Mouse (Mus musculus): ENCODE measurements around the gene Tacc3. TPM values are rescaled to one million over a fixed set of nuclear protein-coding genes. Genes with fewer than 3 reads are reported as not detected.

Tacc3 gene
- polyA plus RNA-seq (2014; fragmentation: Nextera tagmentation; extraction: Ambion mirVana), result 171 and 186 TPM in 2 replicates

DNA sequence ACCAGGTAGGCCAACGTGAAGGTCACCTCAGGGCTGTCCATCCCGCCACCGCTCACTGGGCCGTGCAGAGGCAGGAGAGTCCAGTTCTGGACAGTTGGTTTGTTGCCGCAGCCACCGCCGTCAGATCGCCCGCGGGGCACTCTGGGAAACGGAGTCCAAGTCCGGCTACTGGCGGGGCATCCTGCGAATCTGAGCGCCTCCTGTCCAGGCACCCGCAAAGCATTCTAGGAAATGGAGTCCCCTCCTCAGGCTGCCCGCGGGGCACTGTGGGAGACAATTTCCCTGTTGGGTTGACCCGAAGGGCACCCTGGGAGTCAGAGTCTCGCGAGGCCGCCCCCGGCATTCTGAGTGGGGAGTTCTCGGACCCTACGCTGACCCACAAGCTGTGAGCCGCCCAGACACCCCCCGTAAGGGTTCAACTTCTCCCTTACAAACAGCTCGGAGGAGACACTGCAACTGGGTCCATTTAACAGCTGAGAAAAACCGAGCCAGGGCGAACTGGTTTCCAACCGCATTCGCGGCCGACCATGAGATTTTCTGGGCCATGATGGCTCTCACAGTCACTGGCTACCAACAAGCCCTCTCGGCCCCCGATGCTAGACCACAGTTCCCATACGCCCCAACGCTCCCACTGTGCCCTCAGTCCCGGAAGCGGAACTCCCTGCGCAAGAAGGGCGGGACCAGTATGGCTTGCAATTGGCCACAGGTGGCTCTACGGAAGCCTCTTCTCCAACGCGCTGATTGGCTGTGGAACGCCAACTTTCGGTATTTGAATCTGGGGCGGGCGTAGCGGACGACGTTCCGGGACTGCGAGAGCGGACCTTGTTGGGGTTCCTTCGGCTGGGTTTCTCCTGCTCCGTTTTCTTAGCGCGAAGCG lies at the start of gene Tacc3, which contains the start of gene Tmem129:
TSS of gene Tacc3 (plus strand) at position 342 of the 877 bp plus-strand sequence.
TSS of gene Tmem129 (minus strand) at position 630 of the 877 bp plus-strand sequence.
- peak within 1 kb of the TSS; percentile 82 for H3K9ac ChIP-seq (ENCODE audit: low read depth, low read length)
- peaks cover 18% of the 10 kb centered on the region for H3K4me1 ChIP-seq (ENCODE audit: control insufficient read depth, insufficient read depth, low read length)
- peak within 1 kb of the TSS; percentile 95 for H3K27ac ChIP-seq (ENCODE audit: low read depth, low read length)
- peak; percentile 96 for ATAC-seq (replicated peaks; ENCODE audit: insufficient number of reproducible peaks, low FRiP score, low TSS enrichment)
- H3K4me2 ChIP-seq, result peak within 1 kb of the TSS; percentile 67
- WGBS (ENCODE audit: insufficient replicate concordance), result under 1% methylated on average over 60 of the region's 60 CpGs
- peak within 1 kb of the TSS; percentile 54 for H3K4me3 ChIP-seq (ENCODE audit: low read depth, low read length)
- no peaks in the 10 kb centered on the region for H3K9me3 ChIP-seq (replicated peaks; ENCODE audit: control insufficient read depth, low read length)
- no peaks in the 10 kb centered on the region for H3K27me3 ChIP-seq (ENCODE audit: control insufficient read depth, insufficient read depth, low read length)
- H3K36me3 ChIP-seq (ENCODE audit: control insufficient read depth, insufficient read depth, low read length), result peaks cover 15% of the 10 kb centered on the region

DNA sequence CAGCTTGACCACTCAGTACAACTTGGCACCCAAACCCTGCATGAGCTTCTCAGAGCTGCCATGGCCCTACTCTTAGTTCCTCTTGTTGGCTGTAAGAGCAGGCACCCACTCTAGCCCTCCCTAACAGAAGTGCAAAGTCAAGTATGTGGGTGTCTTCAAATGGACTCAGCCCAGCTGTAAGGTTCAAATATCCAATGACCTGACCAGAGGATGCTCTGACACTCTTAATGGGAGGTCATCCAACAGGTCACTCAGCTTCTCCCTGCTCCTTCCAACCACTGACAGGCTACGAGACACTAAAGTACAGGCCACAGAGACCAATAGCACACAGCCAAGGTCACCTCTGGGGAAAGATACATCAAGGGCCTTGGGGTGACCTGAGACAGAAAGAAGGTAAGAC lies 48.7 kb upstream of the Tacc3 start:
- H3K4me1 ChIP-seq (ENCODE audit: control insufficient read depth, insufficient read depth, low read length), result no peaks in the 10 kb centered on the region
- no peaks in the 10 kb centered on the region for H3K27me3 ChIP-seq (ENCODE audit: control insufficient read depth, insufficient read depth, low read length)
- no peak for ATAC-seq (replicated peaks; ENCODE audit: insufficient number of reproducible peaks, low FRiP score, low TSS enrichment)
- H3K4me2 ChIP-seq, result no peak overlapping the region
- no peak overlapping the region for H3K27ac ChIP-seq (ENCODE audit: low read depth, low read length)
- 86% methylated on average over 1 of the region's 1 CpGs for WGBS (ENCODE audit: insufficient replicate concordance)
- H3K4me3 ChIP-seq (ENCODE audit: low read depth, low read length), result no peak overlapping the region
- no peaks in the 10 kb centered on the region for H3K9me3 ChIP-seq (replicated peaks; ENCODE audit: control insufficient read depth, low read length)
- peaks cover 28% of the 10 kb centered on the region for H3K36me3 ChIP-seq (ENCODE audit: control insufficient read depth, insufficient read depth, low read length)
- H3K9ac ChIP-seq (ENCODE audit: low read depth, low read length), result no peak overlapping the region

DNA sequence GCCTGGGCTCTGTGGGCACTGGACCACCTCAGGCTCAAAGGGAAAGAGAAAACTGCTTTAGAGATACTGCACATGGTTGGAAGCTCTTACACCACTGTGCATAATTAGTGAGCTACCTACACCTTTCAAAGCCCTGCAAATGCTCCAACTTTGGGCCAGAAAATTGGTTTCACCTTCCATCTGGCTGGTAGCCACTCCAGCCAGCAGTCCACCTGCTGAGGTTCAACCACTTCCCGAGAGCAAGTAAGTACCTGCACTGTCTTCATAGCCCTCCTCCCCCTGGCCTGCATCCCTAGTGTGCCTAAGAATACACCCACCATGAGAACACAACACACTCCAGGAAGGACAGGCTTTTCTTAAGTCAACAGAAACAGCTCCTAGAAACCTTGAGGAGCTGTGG lies 46.1 kb upstream of the Tacc3 start:
- Histone ChIP-seq H3K4me3 (ENCODE audit: low read depth, low read length) (no peak overlapping the region), H3K4me2 (no peak overlapping the region), H3K27me3 (ENCODE audit: control insufficient read depth, insufficient read depth, low read length) (no peaks in the 10 kb centered on the region), H3K4me1 (ENCODE audit: control insufficient read depth, insufficient read depth, low read length) (peaks cover 1% of the 10 kb centered on the region; the same call in 1 of the 2 replicates), H3K36me3 (ENCODE audit: control insufficient read depth, insufficient read depth, low read length) (peaks cover 25% of the 10 kb centered on the region), H3K9ac (ENCODE audit: low read depth, low read length) (no peak overlapping the region), H3K9me3 (replicated peaks; ENCODE audit: control insufficient read depth, low read length) (no peaks in the 10 kb centered on the region), H3K27ac (ENCODE audit: low read depth, low read length) (no peak overlapping the region)
- WGBS (ENCODE audit: insufficient replicate concordance), result 86% methylated on average over 1 of the region's 1 CpGs
- ATAC-seq (replicated peaks; ENCODE audit: insufficient number of reproducible peaks, low FRiP score, low TSS enrichment), result no peak

DNA sequence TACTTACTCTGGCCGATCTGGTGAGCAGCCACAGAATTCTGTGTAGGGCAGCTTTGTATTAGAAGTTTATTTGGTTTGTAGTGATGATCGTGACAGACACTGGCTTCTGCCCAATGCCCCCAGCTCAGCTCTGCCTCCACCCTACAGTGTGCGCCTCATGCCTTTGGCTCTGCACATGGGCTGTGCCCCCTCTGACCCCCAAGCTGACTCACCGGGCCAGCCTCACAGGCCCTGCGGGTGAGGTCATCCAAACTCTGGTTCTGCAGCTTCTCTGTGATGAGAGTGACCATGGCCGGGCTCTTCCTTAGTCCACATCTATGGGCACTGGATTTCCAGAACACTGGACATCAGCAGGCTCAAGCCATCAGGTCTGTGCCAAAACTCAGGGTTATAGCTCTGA lies 43.5 kb upstream of the Tacc3 start:
- Histone ChIP-seq H3K4me1 (ENCODE audit: control insufficient read depth, insufficient read depth, low read length) (peaks cover 4% of the 10 kb centered on the region; the same call in 1 of the 2 replicates), H3K4me2 (no peak overlapping the region), H3K4me3 (ENCODE audit: low read depth, low read length) (no peak overlapping the region), H3K9me3 (replicated peaks; ENCODE audit: control insufficient read depth, low read length) (no peaks in the 10 kb centered on the region), H3K9ac (ENCODE audit: low read depth, low read length) (no peak overlapping the region), H3K36me3 (ENCODE audit: control insufficient read depth, insufficient read depth, low read length) (peaks cover 14% of the 10 kb centered on the region), H3K27me3 (ENCODE audit: control insufficient read depth, insufficient read depth, low read length) (no peaks in the 10 kb centered on the region), H3K27ac (ENCODE audit: low read depth, low read length) (no peak overlapping the region)
- ATAC-seq (replicated peaks; ENCODE audit: insufficient number of reproducible peaks, low FRiP score, low TSS enrichment), result no peak
- WGBS (ENCODE audit: insufficient replicate concordance), result 83% methylated on average over 6 of the region's 6 CpGs

DNA sequence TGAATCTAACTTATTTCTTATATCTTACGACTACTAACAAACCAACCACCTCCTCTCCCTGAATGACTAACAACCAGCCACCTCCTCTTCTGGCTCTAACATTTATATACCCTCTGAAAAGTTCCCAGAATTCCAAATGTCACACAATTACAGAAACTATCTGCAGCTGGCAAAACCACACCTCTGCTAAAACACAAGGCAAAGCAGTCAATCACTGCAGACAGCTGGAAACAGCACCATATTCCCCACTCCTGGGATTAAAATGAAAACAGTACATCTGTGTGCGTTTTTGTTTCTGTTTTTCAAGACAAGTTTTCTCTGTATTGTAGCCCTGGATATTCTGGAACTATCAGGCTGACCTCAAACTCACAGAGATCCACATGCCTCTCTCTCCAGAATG lies 35.3 kb upstream of the Tacc3 start:
- no peak for ATAC-seq (replicated peaks; ENCODE audit: insufficient number of reproducible peaks, low FRiP score, low TSS enrichment)
- H3K27ac ChIP-seq (ENCODE audit: low read depth, low read length), result no peak overlapping the region
- no peaks in the 10 kb centered on the region; the same call in 1 of the 2 replicates for H3K36me3 ChIP-seq (ENCODE audit: control insufficient read depth, insufficient read depth, low read length)
- 82% methylated on average over 2 of the region's 2 CpGs for WGBS (ENCODE audit: insufficient replicate concordance)
- no peaks in the 10 kb centered on the region for H3K9me3 ChIP-seq (replicated peaks; ENCODE audit: control insufficient read depth, low read length)
- H3K27me3 ChIP-seq (ENCODE audit: control insufficient read depth, insufficient read depth, low read length), result no peaks in the 10 kb centered on the region
- H3K4me3 ChIP-seq (ENCODE audit: low read depth, low read length), result no peak overlapping the region
- H3K4me2 ChIP-seq, result no peak overlapping the region
- peaks cover under 1% of the 10 kb centered on the region; the same call in 1 of the 2 replicates for H3K4me1 ChIP-seq (ENCODE audit: control insufficient read depth, insufficient read depth, low read length)
- no peak overlapping the region for H3K9ac ChIP-seq (ENCODE audit: low read depth, low read length)

DNA sequence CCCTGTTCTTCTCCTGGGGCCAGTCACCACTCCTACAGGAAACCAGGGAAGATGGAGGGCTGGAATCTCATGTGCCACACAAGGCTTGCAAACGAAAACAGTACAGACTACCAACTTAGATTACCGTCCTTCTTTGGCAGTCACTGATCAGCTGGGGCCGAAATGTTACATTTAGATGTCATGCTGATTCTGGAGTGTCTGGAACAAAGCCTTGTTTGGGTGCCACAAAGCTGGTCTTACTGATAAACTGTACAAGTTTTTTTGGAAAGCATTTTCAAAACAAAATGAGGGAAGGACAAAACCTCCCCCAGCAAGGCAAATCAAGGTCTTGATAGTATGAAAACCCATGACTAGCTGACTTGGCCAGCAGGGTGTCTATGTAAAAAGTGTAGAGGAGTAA lies 34.2 kb upstream of the Tacc3 start:
- no peak for ATAC-seq (replicated peaks; ENCODE audit: insufficient number of reproducible peaks, low FRiP score, low TSS enrichment)
- no peaks in the 10 kb centered on the region for H3K9me3 ChIP-seq (replicated peaks; ENCODE audit: control insufficient read depth, low read length)
- WGBS (ENCODE audit: insufficient replicate concordance), result 60% methylated on average over 3 of the region's 3 CpGs

DNA sequence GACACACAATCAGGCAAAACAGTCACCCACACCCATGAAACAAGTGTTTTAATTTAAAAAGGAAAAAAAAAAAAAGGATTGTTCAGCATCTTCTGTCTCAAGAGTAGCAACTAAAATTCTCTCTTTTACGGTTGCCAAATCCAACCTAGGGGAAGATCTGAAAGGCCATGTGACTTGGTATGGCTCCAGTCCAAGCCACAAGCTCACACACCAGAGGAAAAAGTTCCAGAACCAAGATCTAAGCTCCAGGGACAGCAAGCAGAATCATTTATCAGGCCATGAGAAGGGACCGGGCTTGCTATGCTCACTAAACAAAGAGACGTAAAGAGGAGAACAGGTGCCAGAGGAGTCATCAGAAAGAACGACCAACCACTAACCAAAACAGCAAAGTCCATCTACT lies 30.0 kb upstream of the Tacc3 start:
- no peaks in the 10 kb centered on the region for H3K27me3 ChIP-seq (ENCODE audit: control insufficient read depth, insufficient read depth, low read length)
- ATAC-seq (replicated peaks; ENCODE audit: insufficient number of reproducible peaks, low FRiP score, low TSS enrichment), result no peak
- no peak overlapping the region for H3K27ac ChIP-seq (ENCODE audit: low read depth, low read length)
- WGBS (ENCODE audit: insufficient replicate concordance), result 52% methylated on average over 4 of the region's 4 CpGs
- peaks cover 14% of the 10 kb centered on the region for H3K4me1 ChIP-seq (ENCODE audit: control insufficient read depth, insufficient read depth, low read length)
- H3K9ac ChIP-seq (ENCODE audit: low read depth, low read length), result 0 out of 2 replicates have a peak overlapping the region, but pooled peaks have one; percentile 58
- H3K4me2 ChIP-seq, result peak overlapping the region; percentile 63
- no peaks in the 10 kb centered on the region for H3K9me3 ChIP-seq (replicated peaks; ENCODE audit: control insufficient read depth, low read length)
- H3K4me3 ChIP-seq (ENCODE audit: low read depth, low read length), result peak overlapping the region; percentile 89
- no peaks in the 10 kb centered on the region for H3K36me3 ChIP-seq (ENCODE audit: control insufficient read depth, insufficient read depth, low read length)

More for the DNA sequence above, 34.2 kb upstream of the Tacc3 start:
- no peak overlapping the region for H3K9ac ChIP-seq (ENCODE audit: low read depth, low read length)
- no peaks in the 10 kb centered on the region; the same call in 1 of the 2 replicates for H3K36me3 ChIP-seq (ENCODE audit: control insufficient read depth, insufficient read depth, low read length)
- H3K4me2 ChIP-seq, result no peak overlapping the region
- no peaks in the 10 kb centered on the region for H3K27me3 ChIP-seq (ENCODE audit: control insufficient read depth, insufficient read depth, low read length)
- no peak overlapping the region for H3K4me3 ChIP-seq (ENCODE audit: low read depth, low read length)
- no peak overlapping the region for H3K27ac ChIP-seq (ENCODE audit: low read depth, low read length)
- H3K4me1 ChIP-seq (ENCODE audit: control insufficient read depth, insufficient read depth, low read length), result peaks cover 8% of the 10 kb centered on the region

DNA sequence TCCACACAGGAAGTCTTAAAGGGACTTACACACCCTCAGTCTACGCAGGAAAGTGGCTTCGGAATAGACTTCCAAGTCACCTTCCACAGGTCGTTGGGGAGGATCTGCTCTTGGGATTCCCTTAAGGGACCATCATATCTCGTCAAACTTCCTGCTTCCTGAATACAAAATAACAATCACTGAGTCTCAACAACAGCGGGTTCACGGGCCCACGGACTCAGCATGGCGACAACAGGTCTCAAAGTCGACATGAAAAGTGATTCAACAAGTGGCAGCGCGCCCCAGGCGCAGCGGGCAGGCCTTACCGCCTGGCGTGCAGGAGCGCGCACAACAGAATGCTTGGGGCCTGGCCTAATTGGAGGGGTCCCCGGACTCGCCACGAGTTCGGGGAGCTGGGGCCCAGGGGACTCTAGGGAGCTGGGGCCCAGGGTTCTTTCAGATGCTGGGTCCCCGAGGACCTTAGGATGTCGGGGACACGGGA lies 29.1 kb upstream of the Tacc3 start:
- Histone ChIP-seq H3K36me3 (ENCODE audit: control insufficient read depth, insufficient read depth, low read length) (no peaks in the 10 kb centered on the region), H3K9me3 (replicated peaks; ENCODE audit: control insufficient read depth, low read length) (no peaks in the 10 kb centered on the region), H3K27me3 (ENCODE audit: control insufficient read depth, insufficient read depth, low read length) (no peaks in the 10 kb centered on the region), H3K4me1 (ENCODE audit: control insufficient read depth, insufficient read depth, low read length) (peaks cover 14% of the 10 kb centered on the region), H3K4me2 (peak overlapping the region; percentile 63), H3K27ac (ENCODE audit: low read depth, low read length) (peak overlapping the region; percentile 92), H3K4me3 (ENCODE audit: low read depth, low read length) (peak overlapping the region; percentile 89), H3K9ac (ENCODE audit: low read depth, low read length) (peak overlapping the region; percentile 88)
- ATAC-seq (replicated peaks; ENCODE audit: insufficient number of reproducible peaks, low FRiP score, low TSS enrichment), result peak; percentile 40; the same call in 1 of the 2 replicates
- 0% methylated on average over 24 of the region's 24 CpGs for WGBS (ENCODE audit: insufficient replicate concordance)

Measured in heart, embryonic 11.5 days (tissue).